Mouse (Mus musculus): Measurements from ENCODE around the gene Kdsr. TPM values are rescaled to one million over a fixed set of nuclear protein-coding genes. Genes with fewer than 3 reads are reported as not detected.

Kdsr gene
- polyA plus RNA-seq, 1 experiment: 16.7 TPM

GRCm38 (mm10) chr1:106756633-106757032 is 2.9 kb downstream of the Kdsr start:
- peak; percentile 11 for TF ChIP-seq GATA1 (IDR thresholded peaks at IDR 0.05; ENCODE audit: low read length)

GRCm38 (mm10) chr1:106752013-106752412 is 7.5 kb downstream of the Kdsr start:
- no peak for TF ChIP-seq GATA1 (IDR thresholded peaks at IDR 0.05; ENCODE audit: low read length)

GRCm38 (mm10) chr1:106750656-106751055 is 8.9 kb downstream of the Kdsr start:
- no peak for TF ChIP-seq GATA1 (IDR thresholded peaks at IDR 0.05; ENCODE audit: low read length)

GRCm38 (mm10) chr1:106748555-106749315 is 10.8 kb downstream of the Kdsr start:
- TF ChIP-seq GATA1 (IDR thresholded peaks at IDR 0.05; ENCODE audit: low read length): no peak

DNA sequence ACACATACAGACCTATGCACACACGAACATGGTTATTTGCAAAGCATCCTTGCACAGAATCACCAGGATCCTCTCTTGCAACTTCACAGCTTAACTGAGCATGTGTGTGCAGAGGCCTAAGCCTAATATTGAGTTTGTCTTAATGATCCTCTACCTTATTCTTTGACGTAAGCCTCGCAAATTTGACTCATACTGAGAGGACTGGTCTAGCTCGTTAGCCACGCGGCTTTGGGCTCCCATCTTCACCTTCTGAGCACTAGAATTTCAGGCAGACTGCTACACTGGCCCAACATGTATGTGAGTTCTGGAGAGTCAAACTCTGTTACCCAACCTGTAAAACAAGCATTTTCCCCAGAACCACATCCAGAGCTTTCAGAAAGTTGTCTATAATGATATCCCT is 16.5 kb downstream of the Kdsr start:
- TF ChIP-seq GATA1 (IDR thresholded peaks at IDR 0.05; ENCODE audit: low read length): no peak

GRCm38 (mm10) chr1:106740735-106741134 is 18.8 kb downstream of the Kdsr start:
- TF ChIP-seq GATA1 (IDR thresholded peaks at IDR 0.05; ENCODE audit: low read length): no peak

DNA sequence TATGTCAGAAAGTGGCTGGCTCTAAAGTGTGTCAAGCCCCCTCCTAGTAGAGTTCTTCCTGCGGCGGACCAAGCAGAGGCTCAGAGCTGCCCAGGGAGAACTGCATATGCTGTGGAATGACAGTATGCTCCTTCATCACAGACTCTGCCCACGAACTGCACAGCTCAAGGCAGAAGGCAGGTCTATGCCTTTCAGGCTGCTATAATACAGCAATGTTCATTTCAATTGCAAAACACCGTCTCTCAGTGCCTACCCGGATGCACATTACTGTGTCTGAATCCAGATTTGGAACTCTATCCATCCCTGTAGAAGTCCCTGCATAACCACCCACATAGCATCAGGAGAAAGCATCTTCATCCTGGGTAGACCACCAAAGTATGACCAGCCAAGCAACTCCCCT is 19.7 kb downstream of the Kdsr start:
- no peak for TF ChIP-seq GATA1 (IDR thresholded peaks at IDR 0.05; ENCODE audit: low read length)

GRCm38 (mm10) chr1:106738092-106738491 is 21.4 kb downstream of the Kdsr start:
- TF ChIP-seq GATA1 (IDR thresholded peaks at IDR 0.05; ENCODE audit: low read length): no peak

DNA sequence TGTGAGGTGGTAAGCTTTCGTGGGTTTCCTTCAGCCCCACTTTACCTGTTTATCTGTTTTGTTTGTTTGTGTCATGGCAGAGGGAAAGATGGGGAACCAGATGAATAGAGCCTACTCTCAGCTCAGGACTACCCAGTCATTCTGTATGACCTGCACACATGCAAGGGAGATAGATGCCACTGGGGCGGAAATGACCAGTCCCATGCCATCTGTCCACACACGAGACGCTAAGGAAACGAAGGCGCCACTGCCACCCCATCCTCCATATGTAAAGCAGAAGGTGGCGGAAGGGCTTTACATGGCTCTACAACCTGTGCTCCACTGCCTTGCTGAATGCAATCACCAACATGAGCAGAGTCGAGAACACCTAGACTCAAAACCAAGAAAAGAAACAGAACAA is 23.3 kb downstream of the Kdsr start:
- TF ChIP-seq GATA1 (IDR thresholded peaks at IDR 0.05; ENCODE audit: low read length): no peak

DNA sequence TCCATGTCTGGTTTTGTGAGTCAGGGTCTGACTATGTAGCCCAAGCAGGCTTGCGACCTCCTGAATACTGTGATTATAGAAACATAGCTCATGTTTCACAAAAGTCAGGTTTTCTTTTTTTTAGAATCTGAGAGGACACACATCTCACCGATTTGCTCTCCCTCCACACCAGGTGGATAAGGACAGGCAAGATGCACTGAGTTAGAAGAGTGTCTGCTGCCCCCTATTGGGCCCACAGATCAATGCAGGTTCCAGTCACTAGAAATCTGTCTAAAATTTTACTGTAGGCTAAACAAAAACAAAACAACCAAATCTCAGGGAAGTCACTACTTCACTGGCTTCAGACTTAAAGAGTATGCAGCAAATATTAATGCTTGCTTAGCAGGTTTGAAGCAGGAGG is 23.9 kb downstream of the Kdsr start:
- no peak for TF ChIP-seq GATA1 (IDR thresholded peaks at IDR 0.05; ENCODE audit: low read length)

GRCm38 (mm10) chr1:106722061-106722460 is 37.5 kb downstream of the Kdsr start:
- no peak for TF ChIP-seq GATA1 (IDR thresholded peaks at IDR 0.05; ENCODE audit: low read length)

GRCm38 (mm10) chr1:106717071-106717601 is 42.4 kb downstream of the Kdsr start:
- TF ChIP-seq GATA1 (IDR thresholded peaks at IDR 0.05; ENCODE audit: low read length): no peak

DNA sequence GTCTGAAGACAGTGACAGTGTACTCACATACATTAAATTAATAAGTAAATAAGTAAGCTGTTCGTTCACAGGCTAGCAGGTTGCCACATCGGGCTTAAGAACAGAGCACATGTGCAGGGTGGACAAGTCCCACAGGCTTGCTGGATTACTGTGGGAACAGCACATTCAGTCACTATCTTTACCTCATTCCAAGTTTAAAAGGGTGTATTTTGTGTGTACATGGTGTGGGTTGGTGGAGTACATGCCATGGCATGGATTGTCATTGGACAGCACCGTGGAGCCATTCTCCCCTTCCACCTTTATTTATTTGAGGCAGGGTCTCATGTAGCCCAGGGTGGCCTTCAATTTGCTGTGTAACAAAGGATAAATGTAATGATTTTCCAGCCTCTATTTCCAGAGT is 43.4 kb downstream of the Kdsr start:
- TF ChIP-seq GATA1 (IDR thresholded peaks at IDR 0.05; ENCODE audit: low read length): no peak

DNA sequence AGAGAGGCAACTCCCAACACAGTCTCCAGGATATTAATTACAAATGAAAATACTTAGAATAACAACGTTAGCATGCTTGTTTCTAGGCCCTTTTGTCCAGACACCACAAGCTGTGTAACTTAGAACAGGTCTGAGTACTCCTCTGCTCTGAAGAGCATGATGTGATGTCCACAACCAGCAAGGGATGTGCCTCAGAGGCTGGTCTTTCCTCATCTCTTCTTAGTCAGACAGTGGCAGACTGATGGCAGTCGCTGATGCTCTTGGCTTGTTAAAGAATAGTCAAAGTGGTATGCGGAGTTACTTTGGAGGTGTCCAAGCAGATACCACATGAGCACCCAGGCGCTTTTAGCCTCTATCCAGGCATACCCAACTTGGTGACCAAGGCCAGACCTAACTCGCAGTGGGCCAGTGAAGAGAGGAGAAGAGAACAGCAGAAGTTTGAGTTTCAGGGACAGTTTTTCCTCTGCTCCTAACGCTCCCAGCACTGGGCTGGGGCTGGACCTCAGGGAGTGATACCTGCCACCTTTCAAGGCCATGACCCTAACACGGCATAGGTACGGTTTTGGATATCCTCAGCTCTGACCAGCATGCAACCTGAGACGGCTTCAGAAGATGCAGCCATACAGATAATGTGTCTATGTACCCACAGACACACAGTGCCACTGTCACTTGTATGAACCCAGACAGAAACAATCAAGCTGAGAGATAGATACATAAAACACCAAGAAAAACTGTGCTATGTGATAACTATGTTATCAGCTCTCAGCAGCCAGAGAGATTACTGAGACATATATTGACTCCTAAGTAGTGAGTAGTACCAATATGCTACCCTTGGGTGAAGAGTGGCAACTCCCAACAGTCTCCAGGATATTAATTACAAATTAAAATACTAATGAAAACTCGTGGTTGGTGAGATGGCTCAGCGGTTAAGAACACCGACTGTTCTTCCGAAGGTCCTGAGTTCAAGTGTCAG is 44.1 kb downstream of the Kdsr start:
- TF ChIP-seq GATA1 (IDR thresholded peaks at IDR 0.05; ENCODE audit: low read length): peak; percentile 45

DNA sequence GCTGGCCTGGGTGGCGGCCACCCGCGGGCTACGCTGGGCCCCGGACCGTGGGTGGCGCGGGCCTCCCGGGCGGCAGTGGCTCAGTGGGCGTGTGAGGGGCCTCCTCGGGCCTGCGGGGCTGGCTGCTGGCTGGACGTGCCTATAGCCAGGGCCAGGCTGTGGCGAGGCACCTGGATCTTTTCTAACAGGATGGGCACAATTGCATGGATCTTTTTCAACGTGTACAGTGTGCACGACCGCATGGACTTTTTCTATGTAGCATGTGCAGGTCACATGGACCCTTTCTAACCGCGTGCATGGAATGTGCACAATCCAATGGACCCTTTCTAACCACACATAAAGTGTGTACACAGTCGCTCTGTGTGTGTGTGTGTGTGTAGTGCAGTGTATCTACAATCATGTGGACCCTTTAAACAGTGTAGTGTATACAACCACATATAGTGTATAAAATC is 45.0 kb downstream of the Kdsr start:
- TF ChIP-seq GATA1 (IDR thresholded peaks at IDR 0.05; ENCODE audit: low read length): no peak
